Mouse (Mus musculus) layer of hippocampus, adult 18-20 months (tissue): ENCODE measurements around the gene Cyb5r4. TPM values are rescaled to one million over a fixed set of nuclear protein-coding genes. Genes with fewer than 3 reads are reported as not detected.

ENCODE experiments used
- total RNA-seq, 2 experiments: library from RNA; stranded (reverse); gene quantifications; 2 replicates each; pipeline ENCODE4 v1.2.3; 2021

Gene Cyb5r4
- total RNA-seq, 2 experiments from 2014 or later = 36.0 to 37.5 TPM

Other genes starting within 250 kb of the Cyb5r4 start
- gene Snap91, start 141.4 kb upstream of the Cyb5r4 start, total RNA-seq = 100 to 1,000 TPM; 361 to 373 TPM
- gene Ripply2, start 6.5 kb upstream of the Cyb5r4 start, total RNA-seq = 10 to 100 TPM in 1 of 2 experiments, 1 to 10 TPM in 1; 8.0 to 10.9 TPM
- 1 to 10 TPM; 4.8 to 6.0 TPM for gene Mrap2, start 122.3 kb downstream of the Cyb5r4 start, total RNA-seq
- 10 to 100 TPM; 11.4 to 13.3 TPM for gene Cep162, start 233.5 kb downstream of the Cyb5r4 start, total RNA-seq